Mouse (Mus musculus): Measurements from ENCODE around the gene Nlrp4e. TPM values are rescaled to one million over a fixed set of nuclear protein-coding genes. Genes with fewer than 3 reads are reported as not detected.
"Not testable (repeated sequence)": the region's sequence is repeated elsewhere in the genome, so short reads cannot be mapped to it uniquely, and the experiment has no call there.

Nlrp4e gene
- total RNA-seq (2021) (not detected), polyA plus RNA-seq (2012; rRNA removed) (not detected in 2 replicates)
- long read RNA-seq, partial matches to known transcripts: 0 of 1 reads
- long read RNA-seq, other reads (novel, unspliced or antisense): 1 of 1 reads

DNA sequence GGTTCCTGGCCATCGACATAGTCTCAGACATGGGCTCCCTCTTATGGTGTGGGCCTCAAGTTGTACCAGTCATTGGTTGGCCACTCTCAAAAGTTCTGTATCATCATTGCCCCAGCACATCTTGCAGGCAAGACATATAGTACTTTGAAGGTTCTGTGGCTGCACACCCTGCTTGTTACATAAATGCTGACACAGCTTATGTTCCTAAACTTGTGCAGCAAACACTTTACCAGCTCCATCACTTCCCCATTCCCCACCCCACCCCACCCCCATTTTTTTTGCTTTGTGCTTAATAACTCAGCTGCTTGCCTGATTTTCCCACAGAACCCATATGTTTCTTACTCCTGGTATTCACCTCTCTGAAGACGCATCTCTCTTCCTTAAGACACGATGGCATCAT lies at the start of gene Nlrp4e:
TSS of gene Nlrp4e (plus strand) at position 301 of the 400 bp plus-strand sequence.
- WGBS: 71% methylated on average over 3 of the region's 3 CpGs
- DNase-seq; H3K36me3 ChIP-seq (ENCODE audit: control insufficient read depth, insufficient read depth, low read length); intact Hi-C loops (cut with DNase I); H3K4me1 ChIP-seq (ENCODE audit: control insufficient read depth, insufficient read depth, low read length); H3K27ac ChIP-seq; H3K79me2 ChIP-seq (replicated peaks; ENCODE audit: control insufficient read depth, insufficient read depth, low read length); H3K9ac ChIP-seq (ENCODE audit: low read depth, low read length); H3K4me3 ChIP-seq; H3K27me3 ChIP-seq (ENCODE audit: control insufficient read depth, insufficient read depth, low read length): not testable (repeated sequence)

- H3K36me3 ChIP-seq (ENCODE audit: control insufficient read depth, insufficient read depth, low read length); H3K9ac ChIP-seq (ENCODE audit: low read depth, low read length); intact Hi-C loops (cut with DNase I); H3K4me3 ChIP-seq; H3K27me3 ChIP-seq (ENCODE audit: control insufficient read depth, insufficient read depth, low read length); H3K79me2 ChIP-seq (replicated peaks; ENCODE audit: control insufficient read depth, insufficient read depth, low read length); H3K27ac ChIP-seq; H3K4me1 ChIP-seq (ENCODE audit: control insufficient read depth, insufficient read depth, low read length); DNase-seq: not testable (repeated sequence)
- no CpG with 5 or more reads among the region's 2 CpGs for WGBS
Measured at GRCm38 (mm10) chr7:23251582-23251981, 49.4 kb upstream of the Nlrp4e start, which contains the start of gene Vmn1r166. Vmn1r166 (minus strand) TSS chr7:23251682.

DNA sequence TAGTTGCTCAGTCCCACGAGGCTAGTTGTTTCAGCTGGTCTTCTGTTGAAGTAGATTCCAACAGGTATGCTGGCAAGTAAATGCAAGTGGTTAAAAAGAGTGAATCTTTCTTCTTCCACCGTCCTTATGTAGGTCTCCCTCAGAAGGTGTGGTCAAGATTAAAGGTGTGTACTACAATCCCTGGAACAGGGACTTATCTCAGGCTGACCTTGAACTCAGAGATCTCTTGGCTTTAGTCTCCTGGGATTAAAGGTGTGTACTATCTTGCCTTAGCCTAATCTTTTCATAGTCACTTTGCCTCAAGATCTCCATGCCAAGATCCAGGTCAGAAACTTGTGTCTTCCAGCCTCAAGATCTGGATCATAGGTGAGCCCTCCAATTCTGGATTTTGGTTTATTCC lies 22.2 kb upstream of the Nlrp4e start, which contains the start of gene Gm6902:
TSS of gene Gm6902 (minus strand) at position 101 of the 400 bp plus-strand sequence.
- H3K27me3 ChIP-seq (ENCODE audit: control insufficient read depth, insufficient read depth, low read length); H3K79me2 ChIP-seq (replicated peaks; ENCODE audit: control insufficient read depth, insufficient read depth, low read length); H3K27ac ChIP-seq; DNase-seq; intact Hi-C loops (cut with DNase I); H3K9ac ChIP-seq (ENCODE audit: low read depth, low read length); H3K4me1 ChIP-seq (ENCODE audit: control insufficient read depth, insufficient read depth, low read length); H3K36me3 ChIP-seq (ENCODE audit: control insufficient read depth, insufficient read depth, low read length); H3K4me3 ChIP-seq: not testable (repeated sequence)
- no CpG with 5 or more reads among the region's 2 CpGs for WGBS

DNA sequence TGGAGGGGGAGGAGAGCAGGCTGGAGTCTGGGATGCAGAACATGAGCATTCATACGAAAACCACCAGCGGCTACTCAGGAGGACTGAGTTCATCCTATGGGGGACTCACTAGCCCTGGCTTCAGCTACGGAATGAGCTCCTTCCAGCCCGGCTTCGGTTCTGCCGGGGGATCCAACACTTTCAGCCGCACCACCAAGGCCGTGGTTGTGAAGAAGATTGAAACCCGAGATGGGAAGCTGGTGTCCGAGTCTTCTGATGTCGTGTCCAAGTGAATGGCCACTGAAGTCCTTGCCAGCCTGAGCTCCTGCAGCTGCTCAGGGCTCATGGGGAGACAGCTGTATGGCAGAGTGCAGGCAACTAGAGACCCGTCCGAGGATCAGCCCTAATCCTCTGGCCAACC lies 57.3 kb downstream of the Nlrp4e start:
- intact Hi-C loops (cut with DNase I); H3K9ac ChIP-seq (ENCODE audit: low read depth, low read length); H3K4me1 ChIP-seq (ENCODE audit: control insufficient read depth, insufficient read depth, low read length); H3K27ac ChIP-seq; H3K4me3 ChIP-seq; H3K79me2 ChIP-seq (replicated peaks; ENCODE audit: control insufficient read depth, insufficient read depth, low read length); H3K36me3 ChIP-seq (ENCODE audit: control insufficient read depth, insufficient read depth, low read length); H3K27me3 ChIP-seq (ENCODE audit: control insufficient read depth, insufficient read depth, low read length); DNase-seq: not testable (repeated sequence)
- 84% methylated on average over 13 of the region's 13 CpGs for WGBS

GRCm38 (mm10) chr7:23385589-23385988 lies 84.6 kb downstream of the Nlrp4e start, which contains the start of gene Nlrp5:
Nlrp5 (plus strand) TSS chr7:23385889.
- Histone ChIP-seq H3K4me3 (no peak within 1 kb of the TSS), H3K27me3 (ENCODE audit: control insufficient read depth, insufficient read depth, low read length) (no peaks in the 10 kb centered on the region), H3K4me1 (ENCODE audit: control insufficient read depth, insufficient read depth, low read length) (no peaks in the 10 kb centered on the region), H3K79me2 (replicated peaks; ENCODE audit: control insufficient read depth, insufficient read depth, low read length) (no peaks in the 10 kb centered on the region), H3K36me3 (ENCODE audit: control insufficient read depth, insufficient read depth, low read length) (no peaks in the 10 kb centered on the region), H3K9ac (ENCODE audit: low read depth, low read length) (no peak within 1 kb of the TSS), H3K27ac (no peak within 1 kb of the TSS)
- no peak for DNase-seq
- TF ChIP-seq POLR2A (IDR thresholded peaks at IDR 0.05; ENCODE audit: insufficient read depth, low read depth, low read length): no peak
- TF ChIP-seq EP300 (IDR thresholded peaks at IDR 0.05; ENCODE audit: insufficient read depth, low read depth, low read length): no peak
- TF ChIP-seq CTCF (IDR thresholded peaks at IDR 0.05): no peak
- 65% methylated on average over 10 of the region's 10 CpGs for WGBS
- intact Hi-C loops (cut with DNase I): no loop called here

Small RNAs within 50 kb of the gene (microRNA-seq; reads per million reads assigned to microRNA genes)
- 0 reads per million in 2 experiments for gene Gm25196

Other genes starting within 250 kb of the Nlrp4e start
- not detected for gene Vmn1r163, start 245.7 kb upstream of the Nlrp4e start, total RNA-seq (2021)
- gene Vmn1r163, start 245.7 kb upstream of the Nlrp4e start, polyA plus RNA-seq (2012; rRNA removed): not detected in 2 replicates
- gene Gm8720, start 233.7 kb upstream of the Nlrp4e start, total RNA-seq (2021): not detected
- gene Gm8720, start 233.7 kb upstream of the Nlrp4e start, polyA plus RNA-seq (2012; rRNA removed): not detected in 2 replicates
- not detected for gene Gm10662, start 156.7 kb upstream of the Nlrp4e start, total RNA-seq (2021)
- not detected in 2 replicates for gene Gm10662, start 156.7 kb upstream of the Nlrp4e start, polyA plus RNA-seq (2012; rRNA removed)
- not detected for gene Vmn1r165, start 83.9 kb upstream of the Nlrp4e start, total RNA-seq (2021)
- not detected in 2 replicates for gene Vmn1r165, start 83.9 kb upstream of the Nlrp4e start, polyA plus RNA-seq (2012; rRNA removed)
- not detected for gene Vmn1r166, start 49.5 kb upstream of the Nlrp4e start, total RNA-seq (2021)
- not detected in 2 replicates for gene Vmn1r166, start 49.5 kb upstream of the Nlrp4e start, polyA plus RNA-seq (2012; rRNA removed)
- not detected for gene Gm6902, start 22.3 kb upstream of the Nlrp4e start, total RNA-seq (2021)
- gene Gm6902, start 22.3 kb upstream of the Nlrp4e start, polyA plus RNA-seq (2012; rRNA removed): not detected in 2 replicates
- under 1 TPM; 0.10 to 0.14 TPM for gene Nlrp5, start 84.7 kb downstream of the Nlrp4e start, total RNA-seq (2021)
- not detected in 2 replicates for gene Nlrp5, start 84.7 kb downstream of the Nlrp4e start, polyA plus RNA-seq (2012; rRNA removed)
- not detected for gene Vmn1r167, start 206.0 kb downstream of the Nlrp4e start, total RNA-seq (2021)
- not detected in 2 replicates for gene Vmn1r167, start 206.0 kb downstream of the Nlrp4e start, polyA plus RNA-seq (2012; rRNA removed)
- gene Vmn1r168, start 238.5 kb downstream of the Nlrp4e start, total RNA-seq (2021): not detected
- not detected in 2 replicates for gene Vmn1r168, start 238.5 kb downstream of the Nlrp4e start, polyA plus RNA-seq (2012; rRNA removed)